Mouse (Mus musculus) frontal cortex, postnatal 25 days (tissue): Measurements from ENCODE around the gene Emd.
A peak's percentile ranks its signal among the peaks of the same experiment; 100 is the strongest.
"Not testable (repeated sequence)": the region's sequence is repeated elsewhere in the genome, so short reads cannot be mapped to it uniquely, and the experiment has no call there.

ENCODE experiments used
- DNase-seq, 2 experiments: peaks; one replicate each; pipeline ENCODE4 v3.0.0; 2022; ENCODE audit warnings: low spot score in 2 of 2

Emd gene

GRCm38 (mm10) chrX:74254153-74254887, at the start of gene Emd:
TSS of gene Emd (plus strand) at chrX:74254687.
- peak; percentile 52 to 74 for DNase-seq

GRCm38 (mm10) chrX:74218496-74218895, 36.0 kb upstream of the Emd start:
- no peak for DNase-seq

- DNase-seq: no peak
Measured at GRCm38 (mm10) chrX:74219449-74219848, 35.0 kb upstream of the Emd start.

GRCm38 (mm10) chrX:74220099-74220498, 34.4 kb upstream of the Emd start:
- not testable (repeated sequence) for DNase-seq

- DNase-seq: no peak
Measured at GRCm38 (mm10) chrX:74230038-74230437, 24.4 kb upstream of the Emd start.

- no peak for DNase-seq
Measured at GRCm38 (mm10) chrX:74233196-74233595, 21.3 kb upstream of the Emd start.

GRCm38 (mm10) chrX:74240332-74240731, 14.2 kb upstream of the Emd start:
- DNase-seq: no peak

- no peak for DNase-seq
Measured at GRCm38 (mm10) chrX:74243396-74243795, 11.1 kb upstream of the Emd start.

GRCm38 (mm10) chrX:74243807-74244206, 10.7 kb upstream of the Emd start:
- no peak for DNase-seq

GRCm38 (mm10) chrX:74244614-74245083, 9.8 kb upstream of the Emd start:
- DNase-seq: no peak

- no peak for DNase-seq
Measured at GRCm38 (mm10) chrX:74245107-74245506, 9.4 kb upstream of the Emd start.

- peak; percentile 29 to 40 for DNase-seq
Measured at GRCm38 (mm10) chrX:74245687-74246086, 8.8 kb upstream of the Emd start.

- peak; percentile 58 to 70 for DNase-seq
Measured at GRCm38 (mm10) chrX:74246213-74246681, 8.2 kb upstream of the Emd start.

- no peak for DNase-seq
Measured at GRCm38 (mm10) chrX:74246693-74247092, 7.8 kb upstream of the Emd start.

GRCm38 (mm10) chrX:74248651-74249050, 5.8 kb upstream of the Emd start:
- peak; percentile 22 to 23 for DNase-seq

- DNase-seq: peak; percentile 27 to 32
Measured at GRCm38 (mm10) chrX:74249615-74250014, 4.9 kb upstream of the Emd start, which contains the start of gene Flna. TSS of gene Flna (minus strand) at chrX:74249820.

- no peak for DNase-seq
Measured at GRCm38 (mm10) chrX:74254888-74255565, 540 bp downstream of the Emd start.

GRCm38 (mm10) chrX:74257746-74258145, 3.3 kb downstream of the Emd start:
- DNase-seq: no peak

GRCm38 (mm10) chrX:74269736-74270061, 15.2 kb downstream of the Emd start:
- no peak for DNase-seq

- peak; percentile 60 to 81 for DNase-seq
Measured at GRCm38 (mm10) chrX:74270062-74270901, 15.8 kb downstream of the Emd start, which contains the start of gene Rpl10. TSS of gene Rpl10 (plus strand) at chrX:74270812.

- DNase-seq: no peak
Measured at GRCm38 (mm10) chrX:74270902-74271551, 16.5 kb downstream of the Emd start.
